Mouse (Mus musculus): ENCODE results near the gene Snx11. TPM values are rescaled to one million over a fixed set of nuclear protein-coding genes. Genes with fewer than 3 reads are reported as not detected.

The Snx11 gene
- polyA plus RNA-seq, 1 experiment from 2014 or later, result 10.3 TPM

GRCm38 (mm10) chr11:96747555-96747954, 29.8 kb downstream of the Snx11 start:
- DNase-seq (ENCODE audit: low spot score) (no peak), ATAC-seq (ENCODE audit: insufficient number of reproducible peaks, low FRiP score, low TSS enrichment, low read depth) (no peak)
- H3K27me3 ChIP-seq (ENCODE audit: control insufficient read depth, insufficient read depth, low read length), result no peaks in the 10 kb centered on the region
- H3K4me3 ChIP-seq (ENCODE audit: low read depth, low read length), result no peak overlapping the region
- H3K36me3 ChIP-seq (ENCODE audit: control insufficient read depth, insufficient read depth, low read length), result no peaks in the 10 kb centered on the region
- peaks cover under 1% of the 10 kb centered on the region; the same call in 1 of the 2 replicates for H3K4me1 ChIP-seq (ENCODE audit: control insufficient read depth, insufficient read depth, low read length)
- H3K9me3 ChIP-seq (ENCODE audit: control insufficient read depth, low read length), result no peaks in the 10 kb centered on the region
- 57% methylated on average over 3 of the region's 3 CpGs for WGBS
- H3K27ac ChIP-seq (replicated peaks; ENCODE audit: low read depth, low read length), result no peak overlapping the region
- no peak overlapping the region for H3K4me2 ChIP-seq (ENCODE audit: low read depth, severe bottlenecking)
- H3K9ac ChIP-seq (ENCODE audit: low read length), result no peak overlapping the region

- H3K4me3 ChIP-seq (ENCODE audit: low read depth, low read length), result no peak overlapping the region
- ATAC-seq (ENCODE audit: insufficient number of reproducible peaks, low FRiP score, low TSS enrichment, low read depth), result no peak
- no peak overlapping the region for H3K9ac ChIP-seq (ENCODE audit: low read length)
- no peaks in the 10 kb centered on the region for H3K27me3 ChIP-seq (ENCODE audit: control insufficient read depth, insufficient read depth, low read length)
- H3K9me3 ChIP-seq (ENCODE audit: control insufficient read depth, low read length), result no peaks in the 10 kb centered on the region
- WGBS, result 71% methylated on average over 6 of the region's 6 CpGs
- DNase-seq (ENCODE audit: low spot score), result no peak
- H3K4me1 ChIP-seq (ENCODE audit: control insufficient read depth, insufficient read depth, low read length), result peaks cover 8% of the 10 kb centered on the region; the same call in 1 of the 2 replicates
- no peaks in the 10 kb centered on the region for H3K36me3 ChIP-seq (ENCODE audit: control insufficient read depth, insufficient read depth, low read length)
- H3K4me2 ChIP-seq (ENCODE audit: low read depth, severe bottlenecking), result no peak overlapping the region
- H3K27ac ChIP-seq (replicated peaks; ENCODE audit: low read depth, low read length), result no peak overlapping the region
Observed at GRCm38 (mm10) chr11:96746648-96747047, 30.7 kb downstream of the Snx11 start.

DNA sequence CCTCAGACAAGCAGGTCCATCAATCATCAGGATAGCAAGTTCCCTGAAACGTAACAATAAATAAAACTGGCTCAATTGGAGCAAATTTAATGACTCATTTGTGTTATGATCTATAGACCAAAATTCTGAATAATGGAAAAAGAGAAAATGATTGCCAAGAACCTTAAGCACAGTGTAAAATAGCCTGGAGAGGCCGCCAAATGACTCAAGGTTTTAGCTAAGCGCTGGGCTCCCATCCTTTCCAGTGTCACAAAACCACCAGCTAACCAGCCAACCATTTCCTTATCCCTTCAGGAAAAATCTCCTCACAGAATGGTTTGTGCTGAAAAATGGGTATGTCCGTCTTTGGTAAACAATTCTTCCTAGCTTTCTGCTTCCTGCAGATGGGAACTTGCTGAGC, 33.5 kb downstream of the Snx11 start:
- Histone ChIP-seq H3K36me3 (ENCODE audit: control insufficient read depth, insufficient read depth, low read length) (no peaks in the 10 kb centered on the region), H3K9me3 (ENCODE audit: control insufficient read depth, low read length) (no peaks in the 10 kb centered on the region), H3K9ac (ENCODE audit: low read length) (no peak overlapping the region), H3K4me2 (ENCODE audit: low read depth, severe bottlenecking) (no peak overlapping the region), H3K4me1 (ENCODE audit: control insufficient read depth, insufficient read depth, low read length) (peaks cover 8% of the 10 kb centered on the region; the same call in 1 of the 2 replicates), H3K27me3 (ENCODE audit: control insufficient read depth, insufficient read depth, low read length) (peaks cover 3% of the 10 kb centered on the region; the same call in 1 of the 2 replicates), H3K4me3 (ENCODE audit: low read depth, low read length) (no peak overlapping the region), H3K27ac (replicated peaks; ENCODE audit: low read depth, low read length) (no peak overlapping the region)
- WGBS, result 81% methylated on average over 4 of the region's 4 CpGs
- DNase-seq (ENCODE audit: low spot score) (no peak), ATAC-seq (ENCODE audit: insufficient number of reproducible peaks, low FRiP score, low TSS enrichment, low read depth) (no peak)

- Histone ChIP-seq H3K27ac (replicated peaks; ENCODE audit: low read depth, low read length) (no peak overlapping the region), H3K4me2 (ENCODE audit: low read depth, severe bottlenecking) (no peak overlapping the region), H3K27me3 (ENCODE audit: control insufficient read depth, insufficient read depth, low read length) (peaks cover 5% of the 10 kb centered on the region; the same call in 1 of the 2 replicates), H3K4me1 (ENCODE audit: control insufficient read depth, insufficient read depth, low read length) (peaks cover 8% of the 10 kb centered on the region; the same call in 1 of the 2 replicates), H3K9ac (ENCODE audit: low read length) (no peak overlapping the region), H3K9me3 (ENCODE audit: control insufficient read depth, low read length) (no peaks in the 10 kb centered on the region), H3K4me3 (ENCODE audit: low read depth, low read length) (no peak overlapping the region), H3K36me3 (ENCODE audit: control insufficient read depth, insufficient read depth, low read length) (no peaks in the 10 kb centered on the region)
- WGBS, result 69% methylated on average over 11 of the region's 11 CpGs
- ATAC-seq (ENCODE audit: insufficient number of reproducible peaks, low FRiP score, low TSS enrichment, low read depth) (no peak), DNase-seq (ENCODE audit: low spot score) (no peak)
Observed at GRCm38 (mm10) chr11:96743000-96743399, 34.4 kb downstream of the Snx11 start.

DNA sequence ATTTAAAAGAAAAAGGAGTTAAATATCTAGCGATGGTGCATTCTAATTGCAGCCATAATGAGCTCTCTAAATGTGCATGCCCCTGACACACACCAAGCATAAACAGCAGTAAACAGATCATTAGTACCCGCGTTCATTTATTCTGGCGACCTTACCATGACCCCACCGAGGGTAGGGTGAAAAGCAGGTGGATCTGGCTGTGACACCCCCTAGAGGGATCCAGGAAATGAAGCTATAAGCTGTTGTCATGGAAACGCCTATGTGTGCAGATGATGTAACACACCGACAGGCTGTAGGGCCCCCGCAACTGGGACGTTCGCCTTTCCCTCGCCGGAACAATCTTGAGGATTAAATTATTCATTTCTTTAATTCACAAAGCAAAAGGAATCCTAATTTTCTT, 35.4 kb downstream of the Snx11 start:
- DNase-seq (ENCODE audit: low spot score) (no peak), ATAC-seq (ENCODE audit: insufficient number of reproducible peaks, low FRiP score, low TSS enrichment, low read depth) (no peak)
- Histone ChIP-seq H3K4me3 (ENCODE audit: low read depth, low read length) (no peak overlapping the region), H3K27me3 (ENCODE audit: control insufficient read depth, insufficient read depth, low read length) (peaks cover 12% of the 10 kb centered on the region), H3K27ac (replicated peaks; ENCODE audit: low read depth, low read length) (no peak overlapping the region), H3K4me2 (ENCODE audit: low read depth, severe bottlenecking) (no peak overlapping the region), H3K9me3 (ENCODE audit: control insufficient read depth, low read length) (no peaks in the 10 kb centered on the region), H3K9ac (ENCODE audit: low read length) (no peak overlapping the region), H3K36me3 (ENCODE audit: control insufficient read depth, insufficient read depth, low read length) (no peaks in the 10 kb centered on the region), H3K4me1 (ENCODE audit: control insufficient read depth, insufficient read depth, low read length) (peaks cover 8% of the 10 kb centered on the region; the same call in 1 of the 2 replicates)
- 16% methylated on average over 12 of the region's 12 CpGs for WGBS

DNA sequence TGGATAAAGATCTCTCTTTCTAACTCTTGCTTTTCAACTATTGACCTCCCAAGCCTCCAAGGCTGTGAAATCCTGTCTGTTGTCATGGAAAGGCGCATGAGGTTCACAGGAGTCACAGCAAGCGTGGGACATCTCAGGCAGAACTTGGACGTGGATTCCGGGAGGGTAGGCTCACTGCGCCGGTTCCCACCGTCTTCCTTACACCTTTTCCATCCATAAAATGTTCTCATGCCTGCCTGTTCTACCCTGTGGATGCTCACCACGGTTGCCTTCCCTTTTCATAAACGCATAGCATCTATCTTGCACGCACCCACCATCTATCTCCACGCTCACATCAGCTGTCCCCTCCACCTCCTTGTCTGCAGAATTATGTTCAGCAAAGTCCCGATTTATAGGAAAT, 36.6 kb downstream of the Snx11 start:
- peaks cover 8% of the 10 kb centered on the region; the same call in 1 of the 2 replicates for H3K4me1 ChIP-seq (ENCODE audit: control insufficient read depth, insufficient read depth, low read length)
- H3K9ac ChIP-seq (ENCODE audit: low read length), result no peak overlapping the region
- H3K27ac ChIP-seq (replicated peaks; ENCODE audit: low read depth, low read length), result no peak overlapping the region
- ATAC-seq (ENCODE audit: insufficient number of reproducible peaks, low FRiP score, low TSS enrichment, low read depth) (no peak), DNase-seq (ENCODE audit: low spot score) (no peak)
- H3K4me2 ChIP-seq (ENCODE audit: low read depth, severe bottlenecking), result no peak overlapping the region
- no peak overlapping the region for H3K4me3 ChIP-seq (ENCODE audit: low read depth, low read length)
- H3K36me3 ChIP-seq (ENCODE audit: control insufficient read depth, insufficient read depth, low read length), result no peaks in the 10 kb centered on the region
- peaks cover 20% of the 10 kb centered on the region for H3K27me3 ChIP-seq (ENCODE audit: control insufficient read depth, insufficient read depth, low read length)
- WGBS, result 76% methylated on average over 12 of the region's 12 CpGs
- no peaks in the 10 kb centered on the region for H3K9me3 ChIP-seq (ENCODE audit: control insufficient read depth, low read length)

GRCm38 (mm10) chr11:96737673-96738471, 39.5 kb downstream of the Snx11 start:
- H3K4me1 ChIP-seq (ENCODE audit: control insufficient read depth, insufficient read depth, low read length), result peaks cover 8% of the 10 kb centered on the region; the same call in 1 of the 2 replicates
- 55% methylated on average over 14 of the region's 14 CpGs for WGBS
- peaks cover 20% of the 10 kb centered on the region for H3K27me3 ChIP-seq (ENCODE audit: control insufficient read depth, insufficient read depth, low read length)
- H3K4me3 ChIP-seq (ENCODE audit: low read depth, low read length), result no peak overlapping the region
- DNase-seq (ENCODE audit: low spot score), result no peak
- H3K9ac ChIP-seq (ENCODE audit: low read length), result no peak overlapping the region
- no peak overlapping the region for H3K4me2 ChIP-seq (ENCODE audit: low read depth, severe bottlenecking)
- H3K27ac ChIP-seq (replicated peaks; ENCODE audit: low read depth, low read length), result no peak overlapping the region
- no peak for ATAC-seq (ENCODE audit: insufficient number of reproducible peaks, low FRiP score, low TSS enrichment, low read depth)
- H3K9me3 ChIP-seq (ENCODE audit: control insufficient read depth, low read length), result no peaks in the 10 kb centered on the region
- no peaks in the 10 kb centered on the region for H3K36me3 ChIP-seq (ENCODE audit: control insufficient read depth, insufficient read depth, low read length)

DNA sequence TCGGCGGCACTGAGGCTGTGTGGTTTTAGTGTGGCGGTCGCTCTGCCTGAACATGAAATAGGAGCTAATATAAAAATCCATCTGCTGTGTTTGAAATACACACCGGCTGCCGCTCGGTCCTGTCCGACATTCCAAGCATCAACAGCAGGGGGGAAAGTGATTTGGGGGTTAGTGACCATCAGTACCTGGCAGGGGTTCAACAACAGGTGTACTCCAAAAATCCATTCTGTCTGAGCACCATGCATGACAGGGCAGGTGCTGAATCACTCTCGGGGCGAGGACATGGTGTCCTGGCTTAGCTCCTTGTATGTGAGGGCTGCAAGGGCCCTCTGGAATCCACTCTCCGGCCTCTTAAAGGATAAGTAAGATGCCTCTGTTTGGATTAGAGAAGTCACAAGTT, 41.0 kb downstream of the Snx11 start:
- Histone ChIP-seq H3K27me3 (ENCODE audit: control insufficient read depth, insufficient read depth, low read length) (peaks cover 20% of the 10 kb centered on the region), H3K4me3 (ENCODE audit: low read depth, low read length) (no peak overlapping the region), H3K36me3 (ENCODE audit: control insufficient read depth, insufficient read depth, low read length) (no peaks in the 10 kb centered on the region), H3K27ac (replicated peaks; ENCODE audit: low read depth, low read length) (no peak overlapping the region), H3K4me2 (ENCODE audit: low read depth, severe bottlenecking) (peak overlapping the region; percentile 41; the same call in 1 of the 2 replicates), H3K9me3 (ENCODE audit: control insufficient read depth, low read length) (no peaks in the 10 kb centered on the region), H3K9ac (ENCODE audit: low read length) (no peak overlapping the region), H3K4me1 (ENCODE audit: control insufficient read depth, insufficient read depth, low read length) (no peaks in the 10 kb centered on the region)
- WGBS, result 22% methylated on average over 11 of the region's 11 CpGs
- DNase-seq (ENCODE audit: low spot score) (peak; percentile 35), ATAC-seq (ENCODE audit: insufficient number of reproducible peaks, low FRiP score, low TSS enrichment, low read depth) (0 out of 2 replicates have a peak, but pooled peaks have one; percentile 9)

Measured in limb, embryonic 11.5 days (tissue).